9 mouse cellular contexts compared by ENCODE assay signal in genomic region chr6:52259811-52260261, GRCm38 (mm10). TPM values are rescaled to one million over a fixed set of nuclear protein-coding genes. Genes with fewer than 3 reads are reported as not detected.
A peak's percentile ranks its signal among the peaks of the same experiment; 100 is the strongest.
DNase-seq lines count a peak whose midpoint lies in the region; ATAC-seq and TF ChIP-seq lines count a peak whose summit lies in the region.
"Had no signal": no experiment of that assay in that cellular context is flagged by ENCODE, and none has a peak within 500 bp of the region (broad histone marks: within the 10 kb centered on the region; RNA-seq: fewer than 3 reads in every experiment).

No protein-coding gene starts in this region.

- H3K9ac ChIP-seq in forebrain, embryonic 15.5 days (replicated peaks) = no peak overlapping the region
- H3K9ac ChIP-seq in liver, embryonic 12.5 days = no peak overlapping the region

- peak overlapping the region; percentile 77 for H3K4me3 ChIP-seq in gastrocnemius, adult 2 months
- H3K4me3 ChIP-seq in forebrain, embryonic 15.5 days = no peak overlapping the region
- H3K4me3 ChIP-seq in liver, embryonic 12.5 days = peak overlapping the region; percentile 15; the same call in 1 of the 2 replicates

- TF ChIP-seq CTCF in gastrocnemius, adult 2 months (IDR thresholded peaks at IDR 0.05) = no peak; the same call in 1 of the 2 replicates

- peak overlapping the region; percentile 30; the same call in 1 of the 2 replicates for H3K4me2 ChIP-seq in forebrain, embryonic 15.5 days (replicated peaks)
- H3K4me2 ChIP-seq in liver, embryonic 12.5 days = peak overlapping the region; percentile 48

- DNase-seq in gastrocnemius, adult 2 months = peak; percentile 51
- DNase-seq in gastrocnemius, postnatal 4 days (ENCODE audit: low spot score in 2 of 2) = no peak
- DNase-seq in B cell, adult 2 months = peak; percentile 43 to 52
- no peak for DNase-seq in left cerebral cortex, postnatal 10 days (ENCODE audit: extremely low spot score in 1 of 2, low spot score in 2 of 2)
- DNase-seq in adrenal gland, adult 8-10 months = no peak

- H3K4me1 ChIP-seq in forebrain, embryonic 15.5 days = peaks cover 11% of the 10 kb centered on the region
- peaks cover 11% of the 10 kb centered on the region for H3K4me1 ChIP-seq in liver, embryonic 12.5 days

- WGBS in forebrain, embryonic 15.5 days = under 1% methylated on average over 39 of the region's 39 CpGs
- WGBS in liver, embryonic 12.5 days (ENCODE audit: insufficient replicate concordance) = 2% methylated on average over 36 of the region's 39 CpGs

- ATAC-seq in forebrain, embryonic 15.5 days (replicated peaks) = no peak
- ATAC-seq in liver, embryonic 12.5 days = no peak
- ATAC-seq in monocyte, adult 5-6 weeks (replicated peaks; ENCODE audit: insufficient number of reproducible peaks, low FRiP score, low TSS enrichment, poor library complexity, severe bottlenecking) = no peak

- no peaks in the 10 kb centered on the region for H3K36me3 ChIP-seq in forebrain, embryonic 15.5 days
- H3K36me3 ChIP-seq in liver, embryonic 12.5 days = no peaks in the 10 kb centered on the region

- intact Hi-C loops in gastrocnemius, adult 2 months (cut with DNase I) = loop anchor here (2.0 to 5.0 kb wide), 2 partner anchors 317 to 465 kb away; no protein-coding TSS in a partner anchor
- intact Hi-C loops in left cerebral cortex, postnatal 10 days (cut with DNase I) = loop anchor here (5.0 to 10.0 kb wide), 3 partner anchors 55 to 885 kb away; partner anchors contain the start of gene Evx1

- peaks cover 89% of the 10 kb centered on the region for H3K27me3 ChIP-seq in forebrain, embryonic 15.5 days
- peaks cover 96% of the 10 kb centered on the region for H3K27me3 ChIP-seq in liver, embryonic 12.5 days (replicated peaks)

- no peaks in the 10 kb centered on the region for H3K9me3 ChIP-seq in forebrain, embryonic 15.5 days
- no peaks in the 10 kb centered on the region for H3K9me3 ChIP-seq in liver, embryonic 12.5 days (replicated peaks)

- H3K27ac ChIP-seq in gastrocnemius, adult 2 months = peak overlapping the region; percentile 79
- H3K27ac ChIP-seq in forebrain, embryonic 15.5 days (replicated peaks) = no peak overlapping the region
- no peak overlapping the region for H3K27ac ChIP-seq in liver, embryonic 12.5 days

RNA-seq across cellular contexts. Expression of gene Hoxa13, which starts 0.8 kb away (rescaled TPM):
- total RNA-seq in gastrocnemius, adult 2 months (2021) = 1 to 10 TPM; 1.5 to 3.8 TPM
- 1 to 10 TPM; 1.1 to 1.3 TPM for total RNA-seq in gastrocnemius, postnatal 4 days (2021)
- not detected in 2 replicates for polyA plus RNA-seq in forebrain, embryonic 15.5 days (2015; fragmentation: Nextera tagmentation; extraction: Ambion mirVana)
- polyA plus RNA-seq in liver, embryonic 12.5 days (2016; fragmentation: Nextera tagmentation; extraction: Ambion mirVana) = not detected in 2 replicates
- not detected for total RNA-seq in left cerebral cortex, postnatal 10 days (2021)
- not detected in 3 replicates for total RNA-seq in monocyte, adult 5-6 weeks (2017)
- not detected for total RNA-seq in adrenal gland, adult 8-10 months (2022)
- total RNA-seq: common myeloid progenitor, adult 5-6 weeks had no signal

RNA-seq across cellular contexts. Expression of gene Hoxa11, which starts 14.2 kb away (rescaled TPM):
- total RNA-seq in gastrocnemius, adult 2 months (2021) = 1 to 10 TPM; 1.0 to 4.3 TPM
- total RNA-seq in gastrocnemius, postnatal 4 days (2021) = 1 to 10 TPM; 6.0 to 6.6 TPM
- polyA plus RNA-seq in forebrain, embryonic 15.5 days (2015; fragmentation: Nextera tagmentation; extraction: Ambion mirVana) = not detected in 2 replicates
- 0.06 TPM in 1 of 2 replicates, not detected in the other for polyA plus RNA-seq in liver, embryonic 12.5 days (2016; fragmentation: Nextera tagmentation; extraction: Ambion mirVana)
- not detected for total RNA-seq in left cerebral cortex, postnatal 10 days (2021)
- not detected in 3 replicates for total RNA-seq in monocyte, adult 5-6 weeks (2017)
- not detected for total RNA-seq in adrenal gland, adult 8-10 months (2022)
- total RNA-seq: common myeloid progenitor, adult 5-6 weeks had no signal

RNA-seq across cellular contexts. Expression of gene Hoxa10, which starts 19.2 kb away (rescaled TPM):
- 10 to 100 TPM; 17.4 to 17.7 TPM for total RNA-seq in gastrocnemius, adult 2 months (2021)
- 10 to 100 TPM; 31.5 to 32.3 TPM for total RNA-seq in gastrocnemius, postnatal 4 days (2021)
- polyA plus RNA-seq in forebrain, embryonic 15.5 days (2015; fragmentation: Nextera tagmentation; extraction: Ambion mirVana) = not detected in 2 replicates
- polyA plus RNA-seq in liver, embryonic 12.5 days (2016; fragmentation: Nextera tagmentation; extraction: Ambion mirVana) = 0.44 and 0.61 TPM in 2 replicates
- total RNA-seq in left cerebral cortex, postnatal 10 days (2021) = not detected
- total RNA-seq in monocyte, adult 5-6 weeks (2017) = 2.5 TPM in 1 of 3 replicates, not detected in the others
- under 1 TPM in 2 of 4 experiments, not detected in 2; 0.15 to 0.16 TPM for total RNA-seq in adrenal gland, adult 8-10 months (2022)

RNA-seq across cellular contexts. Expression of gene Hoxa9, which starts 28.9 kb away (rescaled TPM):
- total RNA-seq in gastrocnemius, adult 2 months (2021) = 1 to 10 TPM; 7.5 to 8.8 TPM
- total RNA-seq in gastrocnemius, postnatal 4 days (2021) = 10 to 100 TPM; 16.5 to 17.7 TPM
- not detected in 2 replicates for polyA plus RNA-seq in forebrain, embryonic 15.5 days (2015; fragmentation: Nextera tagmentation; extraction: Ambion mirVana)
- 1.2 and 1.4 TPM in 2 replicates for polyA plus RNA-seq in liver, embryonic 12.5 days (2016; fragmentation: Nextera tagmentation; extraction: Ambion mirVana)
- total RNA-seq in left cerebral cortex, postnatal 10 days (2021) = not detected
- 0.29 TPM in 1 of 3 replicates, not detected in the others for total RNA-seq in monocyte, adult 5-6 weeks (2017)
- under 1 TPM in 3 of 4 experiments, not detected in 1; 0.27 to 0.56 (median 0.55) TPM for total RNA-seq in adrenal gland, adult 8-10 months (2022)

RNA-seq across cellular contexts. Expression of gene Hoxa7, which starts 38.2 kb away (rescaled TPM):
- 1 to 10 TPM; 4.7 to 5.0 TPM for total RNA-seq in gastrocnemius, adult 2 months (2021)
- total RNA-seq in gastrocnemius, postnatal 4 days (2021) = 10 to 100 TPM; 11.2 to 12.5 TPM
- not detected in 2 replicates for polyA plus RNA-seq in forebrain, embryonic 15.5 days (2015; fragmentation: Nextera tagmentation; extraction: Ambion mirVana)
- polyA plus RNA-seq in liver, embryonic 12.5 days (2016; fragmentation: Nextera tagmentation; extraction: Ambion mirVana) = 0.74 and 0.81 TPM in 2 replicates
- not detected for total RNA-seq in left cerebral cortex, postnatal 10 days (2021)
- total RNA-seq in monocyte, adult 5-6 weeks (2017) = not detected in 3 replicates
- 10 to 100 TPM; 12.9 to 27.9 (median 19.1) TPM for total RNA-seq in adrenal gland, adult 8-10 months (2022)

Comparison
In these comparisons a context has a peak if more than half of its experiments do, and no peak if none do; other contexts are left out.
1. DNase-seq: peak in gastrocnemius, adult 2 months (single experiment) and B cell, adult 2 months (2 of 2); none in gastrocnemius, postnatal 4 days (0 of 2), left cerebral cortex, postnatal 10 days (0 of 2) and adrenal gland, adult 8-10 months (single experiment).